Mouse (Mus musculus): ENCODE measurements around the gene Arid3c. TPM values are rescaled to one million over a fixed set of nuclear protein-coding genes. Genes with fewer than 3 reads are reported as not detected.
"Not testable (repeated sequence)": the region's sequence is repeated elsewhere in the genome, so short reads cannot be mapped to it uniquely, and the experiment has no call there.

The Arid3c gene
- total and polyA plus RNA-seq, 2 experiments from 2014 or later, result 0.15 TPM; not detected in 1

DNA sequence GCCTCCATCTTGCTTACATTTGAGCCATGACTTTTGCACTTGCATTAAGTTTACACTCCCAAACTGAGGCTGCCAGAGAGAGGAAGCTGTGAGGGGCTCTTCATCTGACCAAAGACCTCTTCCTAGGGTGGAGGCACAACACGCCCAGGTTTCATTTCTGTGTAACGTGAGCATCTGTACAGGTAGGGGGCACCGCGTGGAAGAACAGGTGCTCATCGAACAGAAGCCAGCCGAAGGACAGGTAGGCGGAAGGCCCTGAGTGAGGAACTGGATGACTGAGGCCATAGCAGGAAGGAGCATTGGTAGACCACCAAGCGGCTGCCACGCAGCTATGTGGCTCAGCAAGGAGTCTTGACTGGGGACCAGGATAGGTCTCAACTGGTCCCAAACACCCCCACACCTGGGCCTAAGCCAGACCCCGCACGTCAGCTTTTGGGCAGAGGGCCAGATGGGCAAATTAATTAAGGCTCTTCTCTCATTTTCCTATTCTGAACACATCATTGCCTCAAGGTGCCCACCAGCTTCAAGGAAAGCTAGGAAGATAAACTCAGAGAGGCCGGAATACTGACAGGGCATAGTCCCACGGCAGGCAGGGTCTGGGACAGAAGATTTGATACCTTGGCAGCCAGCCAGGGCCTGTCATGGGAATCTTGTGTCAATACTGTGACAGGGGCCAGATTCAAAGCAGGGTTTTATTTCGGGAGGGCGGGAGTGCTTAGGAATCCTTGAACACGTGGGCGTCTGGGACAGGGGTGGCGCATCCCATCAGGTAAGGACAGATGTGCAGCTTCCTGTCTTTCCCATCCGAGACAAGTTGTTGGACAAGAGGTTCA lies 24.8 kb downstream of the Arid3c start:
- H3K9me3 ChIP-seq (ENCODE audit: low read length), result no peaks in the 10 kb centered on the region
- H3K9ac ChIP-seq, result no peak overlapping the region
- no peak overlapping the region for H3K4me2 ChIP-seq (ENCODE audit: low read depth)
- WGBS, result 40% methylated on average over 19 of the region's 19 CpGs
- ATAC-seq (no peak), DNase-seq (no peak)
- no peaks in the 10 kb centered on the region for H3K36me3 ChIP-seq (ENCODE audit: insufficient read depth)
- no peak overlapping the region for H3K27ac ChIP-seq (ENCODE audit: low read depth, low read length)
- peaks cover 11% of the 10 kb centered on the region for H3K4me1 ChIP-seq (ENCODE audit: insufficient read depth)
- no peak overlapping the region for H3K4me3 ChIP-seq (ENCODE audit: low read depth, low read length)
- no peak for TF ChIP-seq CTCF (IDR thresholded peaks at IDR 0.05; ENCODE audit: low read depth)
- no peaks in the 10 kb centered on the region for H3K27me3 ChIP-seq (ENCODE audit: insufficient read depth, low read length)

- Histone ChIP-seq H3K4me2 (ENCODE audit: low read depth) (no peak overlapping the region), H3K4me1 (ENCODE audit: insufficient read depth) (peaks cover 11% of the 10 kb centered on the region), H3K27ac (ENCODE audit: low read depth, low read length) (no peak overlapping the region), H3K36me3 (ENCODE audit: insufficient read depth) (no peaks in the 10 kb centered on the region), H3K9me3 (ENCODE audit: low read length) (no peaks in the 10 kb centered on the region), H3K9ac (no peak overlapping the region), H3K4me3 (ENCODE audit: low read depth, low read length) (no peak overlapping the region), H3K27me3 (ENCODE audit: insufficient read depth, low read length) (no peaks in the 10 kb centered on the region)
- no peak for DNase-seq
- WGBS, result 14% methylated on average over 5 of the region's 5 CpGs
- no peak for TF ChIP-seq CTCF (IDR thresholded peaks at IDR 0.05; ENCODE audit: low read depth)
- ATAC-seq, result no peak
Measured at GRCm38 (mm10) chr4:41704651-41705050, 26.3 kb downstream of the Arid3c start.

DNA sequence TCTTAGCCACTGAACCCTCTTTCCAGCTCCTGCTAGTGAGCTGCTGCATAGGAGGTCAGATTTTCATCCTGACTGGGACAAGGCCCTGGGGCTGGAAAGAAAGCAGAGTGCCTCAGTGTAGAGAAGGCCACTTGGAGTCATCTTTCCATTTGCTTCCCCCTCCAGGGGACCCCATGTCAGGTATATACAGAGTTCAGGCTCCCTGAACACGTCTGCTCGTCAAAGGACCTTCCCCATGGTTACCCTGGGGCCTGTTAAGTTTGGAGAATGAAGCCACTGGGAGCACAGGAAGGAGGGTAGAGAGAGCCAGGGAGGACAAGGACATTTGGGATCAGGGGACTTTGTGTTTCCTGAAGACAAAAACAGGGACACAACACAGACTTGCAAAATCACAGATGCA lies 28.7 kb downstream of the Arid3c start:
- ATAC-seq; H3K9me3 ChIP-seq (ENCODE audit: low read length); H3K4me3 ChIP-seq (ENCODE audit: low read depth, low read length); H3K27me3 ChIP-seq (ENCODE audit: insufficient read depth, low read length); H3K36me3 ChIP-seq (ENCODE audit: insufficient read depth); DNase-seq; H3K27ac ChIP-seq (ENCODE audit: low read depth, low read length); H3K4me1 ChIP-seq (ENCODE audit: insufficient read depth); H3K4me2 ChIP-seq (ENCODE audit: low read depth); H3K9ac ChIP-seq: not testable (repeated sequence)
- WGBS, result 82% methylated on average over 2 of the region's 2 CpGs

DNA sequence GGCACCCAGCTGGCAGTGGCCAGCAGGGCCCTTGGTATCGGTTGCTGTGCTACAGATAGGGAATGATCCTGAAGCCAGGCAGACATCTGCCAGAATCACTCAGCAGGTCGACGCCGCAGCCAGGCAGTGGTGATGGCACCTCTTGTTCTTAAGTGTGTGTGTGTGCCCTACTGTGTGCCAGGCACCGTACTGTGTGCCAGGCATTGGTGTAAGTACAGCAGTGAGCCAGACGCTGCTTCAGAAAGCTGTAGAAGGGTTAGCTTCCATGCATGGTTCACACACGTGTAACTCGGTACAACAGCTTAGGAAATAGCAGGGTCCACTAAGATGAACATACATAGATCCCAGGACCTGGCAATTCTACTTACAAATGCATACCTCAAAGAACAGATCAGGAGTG lies 30.7 kb downstream of the Arid3c start:
- H3K27me3 ChIP-seq (ENCODE audit: insufficient read depth, low read length); H3K9me3 ChIP-seq (ENCODE audit: low read length); H3K9ac ChIP-seq; H3K4me3 ChIP-seq (ENCODE audit: low read depth, low read length); H3K27ac ChIP-seq (ENCODE audit: low read depth, low read length); DNase-seq; ATAC-seq; H3K4me2 ChIP-seq (ENCODE audit: low read depth); H3K4me1 ChIP-seq (ENCODE audit: insufficient read depth); H3K36me3 ChIP-seq (ENCODE audit: insufficient read depth): not testable (repeated sequence)
- 57% methylated on average over 1 of the region's 8 CpGs for WGBS

DNA sequence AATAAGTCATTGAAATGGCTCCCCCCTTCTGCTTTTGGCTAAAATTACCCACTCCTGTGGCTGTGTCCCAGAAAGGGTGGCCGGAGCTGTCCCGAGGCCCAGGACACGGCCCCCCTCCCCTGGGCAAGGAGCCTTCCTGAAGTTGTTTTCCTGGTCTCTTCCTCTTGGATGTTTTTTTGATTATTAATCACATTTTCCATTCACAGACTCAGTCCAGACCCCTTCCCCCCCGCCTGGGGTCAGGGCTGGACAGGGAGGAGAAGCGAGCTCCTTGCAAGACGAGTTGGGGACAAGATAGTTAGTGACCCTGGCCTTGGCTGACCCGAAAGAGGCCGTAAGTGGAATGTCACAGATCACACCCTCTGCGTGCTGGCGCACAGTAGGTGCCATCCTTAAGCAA lies 31.2 kb downstream of the Arid3c start, which contains the start of gene Il11ra1:
TSS of gene Il11ra1 (plus strand) at position 207 of the 400 bp plus-strand sequence.
- not testable (repeated sequence) for DNase-seq; H3K4me3 ChIP-seq (ENCODE audit: low read depth, low read length); H3K4me1 ChIP-seq (ENCODE audit: insufficient read depth); H3K36me3 ChIP-seq (ENCODE audit: insufficient read depth); H3K27me3 ChIP-seq (ENCODE audit: insufficient read depth, low read length); H3K9ac ChIP-seq; H3K27ac ChIP-seq (ENCODE audit: low read depth, low read length); H3K4me2 ChIP-seq (ENCODE audit: low read depth); H3K9me3 ChIP-seq (ENCODE audit: low read length); ATAC-seq
- WGBS, result 90% methylated on average over 10 of the region's 10 CpGs

DNA sequence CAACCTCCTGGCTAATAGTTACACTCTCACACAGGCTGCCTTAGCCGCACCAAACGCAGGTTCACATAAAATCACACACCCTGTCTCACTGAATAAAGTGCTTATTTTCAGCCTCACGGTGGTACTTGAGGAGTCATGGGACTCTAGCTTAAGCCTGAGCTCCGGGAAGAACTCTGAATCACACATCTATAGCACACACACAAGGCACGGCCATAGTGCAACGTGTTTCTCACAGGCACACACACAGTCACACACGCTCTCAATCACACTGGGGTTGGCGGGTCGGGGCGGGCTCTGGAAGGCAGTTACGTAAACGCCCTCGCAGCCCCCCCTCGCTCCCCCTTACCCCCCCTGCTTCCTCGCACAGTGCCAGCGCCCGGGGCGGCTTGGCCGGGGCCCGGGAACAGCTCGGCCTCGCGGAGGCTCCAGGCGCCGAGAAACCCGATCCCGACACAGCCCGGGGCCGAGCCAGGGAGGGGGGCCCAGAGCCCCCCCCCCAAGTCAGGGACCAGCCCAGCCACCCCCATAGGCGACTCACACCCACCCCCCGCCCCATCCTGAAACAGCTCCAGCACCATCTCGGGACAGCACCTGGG lies 32.4 kb downstream of the Arid3c start:
- not testable (repeated sequence) for H3K36me3 ChIP-seq (ENCODE audit: insufficient read depth); H3K27me3 ChIP-seq (ENCODE audit: insufficient read depth, low read length); ATAC-seq; H3K9ac ChIP-seq; H3K27ac ChIP-seq (ENCODE audit: low read depth, low read length); H3K9me3 ChIP-seq (ENCODE audit: low read length); H3K4me2 ChIP-seq (ENCODE audit: low read depth); H3K4me1 ChIP-seq (ENCODE audit: insufficient read depth); DNase-seq; H3K4me3 ChIP-seq (ENCODE audit: low read depth, low read length)
- WGBS, result 14% methylated on average over 21 of the region's 32 CpGs
